Mouse (Mus musculus): ENCODE results near the gene Olfr380. TPM values are rescaled to one million over a fixed set of nuclear protein-coding genes. Genes with fewer than 3 reads are reported as not detected.

Olfr380 gene
- not detected for total RNA-seq (2023)

GRCm38 (mm10) chr11:73457408-73457807, at the start of gene Olfr380:
TSS of gene Olfr380 (minus strand) at chr11:73457508.

GRCm38 (mm10) chr11:73491503-73491902, 34.2 kb upstream of the Olfr380 start, which contains the start of gene Olfr381:
TSS of gene Olfr381 (minus strand) at chr11:73491603.

GRCm38 (mm10) chr11:73428377-73428776, 28.9 kb downstream of the Olfr380 start, which contains the start of gene Olfr378:
TSS of gene Olfr378 (minus strand) at chr11:73428477.

Other genes with a start within 250 kb of the Olfr380 start
- gene Trpv1, start 223.2 kb downstream of the Olfr380 start, total RNA-seq (2023) = not detected
- gene Trpv3, start 190.1 kb downstream of the Olfr380 start, total RNA-seq (2023) = not detected
- gene Aspa, start 127.9 kb downstream of the Olfr380 start, total RNA-seq (2023) = 0.15 TPM
- gene Gm49340, start 127.8 kb downstream of the Olfr380 start, total RNA-seq (2023) = not detected
- gene Spata22, start 127.8 kb downstream of the Olfr380 start, total RNA-seq (2023) = not detected
- gene Olfr20, start 106.7 kb downstream of the Olfr380 start, total RNA-seq (2023) = not detected
- gene Olfr376, start 86.3 kb downstream of the Olfr380 start, total RNA-seq (2023) = not detected
- gene Olfr1, start 57.9 kb downstream of the Olfr380 start, total RNA-seq (2023) = not detected
- gene Olfr378, start 29.0 kb downstream of the Olfr380 start, total RNA-seq (2023) = not detected
- not detected for gene Olfr381, start 34.1 kb upstream of the Olfr380 start, total RNA-seq (2023)
- not detected for gene Olfr382, start 59.7 kb upstream of the Olfr380 start, total RNA-seq (2023)
- not detected for gene Olfr385, start 135.5 kb upstream of the Olfr380 start, total RNA-seq (2023)
- gene Olfr384, start 141.1 kb upstream of the Olfr380 start, total RNA-seq (2023) = not detected
- not detected for gene Zfp735, start 231.3 kb upstream of the Olfr380 start, total RNA-seq (2023)